Mouse (Mus musculus) limb, embryonic 14.5 days (tissue): Measurements from ENCODE around the gene Evl. TPM values are rescaled to one million over a fixed set of nuclear protein-coding genes. Genes with fewer than 3 reads are reported as not detected.

Source experiments
- ATAC-seq: fragments of 200-750 bp; cut with Nextera tagmentation; 2 replicates; pipeline ENCODE4 v1.8.0; 2017; ENCODE audit warnings: low read depth, moderate number of reproducible peaks, moderate TSS enrichment; ENCODE audit not compliant: low FRiP score
- DNase-seq: peaks from one replicate; pipeline ENCODE4 v3.0.0-alpha.2; 2015; ENCODE audit warnings: low spot score
- H3K27ac ChIP-seq: fragments of 300-500 bp; sonication (generic); replicated peaks from 2 replicates; pipeline ENCODE4 v1.5.1; 2014; ENCODE audit warnings: low read depth, mild to moderate bottlenecking, low read length, moderate library complexity, mixed read lengths
- H3K27me3 ChIP-seq: fragments of 300-500 bp; sonication (generic); 2 replicates; pipeline ENCODE4 v1.6.1; 2014; ENCODE audit warnings: low read length, mixed read lengths; ENCODE audit not compliant: control insufficient read depth, insufficient read depth
- H3K36me3 ChIP-seq: fragments of 300-500 bp; sonication (generic); 2 replicates; pipeline ENCODE4 v1.6.1; 2014; ENCODE audit warnings: mild to moderate bottlenecking, low read length, moderate library complexity, mixed read lengths; ENCODE audit not compliant: control insufficient read depth, insufficient read depth
- H3K4me1 ChIP-seq: fragments of 300-500 bp; sonication (generic); 2 replicates; pipeline ENCODE4 v1.6.1; 2014; ENCODE audit warnings: antibody characterized with exemption, low read length, mixed read lengths; ENCODE audit not compliant: control insufficient read depth, insufficient read depth
- H3K4me2 ChIP-seq: fragments of 300-500 bp; sonication (generic); replicated peaks from 2 replicates; pipeline ENCODE4 v1.6.1; 2014; ENCODE audit warnings: low read depth, mild to moderate bottlenecking, low read length, moderate library complexity; ENCODE audit not compliant: severe bottlenecking
- H3K4me3 ChIP-seq: fragments of 300-500 bp; sonication (generic); replicated peaks from 2 replicates; pipeline ENCODE4 v1.5.1; 2014; ENCODE audit warnings: low read length
- H3K9ac ChIP-seq: fragments of 300-500 bp; sonication (generic); 2 replicates; pipeline ENCODE4 v1.6.1; 2014; ENCODE audit warnings: mild to moderate bottlenecking, low read depth, low read length, moderate library complexity; ENCODE audit not compliant: severe bottlenecking
- H3K9me3 ChIP-seq: fragments of 300-500 bp; sonication (generic); 2 replicates; pipeline ENCODE4 v1.6.1; 2016; ENCODE audit warnings: low read length; ENCODE audit not compliant: control insufficient read depth
- POLR2A ChIP-seq: fragments of 200-500 bp; IDR thresholded peaks from 2 replicates; pipeline ENCODE4 v1.8.0; 2012; ENCODE audit warnings: inconsistent platforms, mild to moderate bottlenecking, moderate library complexity, borderline replicate concordance; ENCODE audit not compliant: insufficient read depth, insufficient read length; ENCODE audit errors: extremely low read depth
- WGBS: fragments of 180-500 bp; shearing (Covaris S2); extraction: QIAGEN DNeasy Blood & Tissue Kit; methylation state at CpG from one replicate; pipeline ENCODE4 v1.1.7; 2014; 5-methylcytosine and 5-hydroxymethylcytosine counted together
- polyA plus RNA-seq, 2 experiments: library from polyadenylated mRNA; depleted of rRNA in 1 of 2; stranded (reverse) in 1 of 2; unstranded in 1 of 2; fragments of >200 nt; fragmentation: Nextera tagmentation in 1 of 2; extraction: Ambion mirVana in 1 of 2; gene quantifications; 2 replicates each; pipeline versions ENCODE4 v1.2.1 to v1.2.3; 2012 to 2014

Evl gene
- polyA plus RNA-seq, 2 experiments: 82.3 to 181 TPM

DNA sequence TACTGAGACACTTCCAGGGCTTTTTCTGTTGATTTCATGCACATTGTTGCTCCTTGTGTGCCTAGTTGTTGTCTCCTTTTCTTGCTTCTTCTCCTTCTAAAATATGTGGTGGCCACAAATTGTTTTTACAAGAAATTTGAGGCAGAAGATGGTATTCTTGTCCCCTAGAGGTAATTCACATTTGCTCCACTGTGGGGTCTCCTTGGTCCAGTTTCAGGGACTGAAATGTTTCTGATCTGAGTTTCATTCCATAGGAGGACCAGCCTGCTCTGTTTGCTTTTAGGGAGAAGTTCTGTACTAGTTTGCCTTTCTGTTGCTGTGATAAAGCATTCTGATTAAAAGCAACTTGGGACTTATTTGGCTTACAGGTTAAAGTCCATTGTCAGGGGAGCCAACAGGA lies 3.7 kb downstream of the Evl start:
- Histone ChIP-seq H3K4me1 (peaks cover 21% of the 10 kb centered on the region), H3K9ac (no peak overlapping the region), H3K27me3 (no peaks in the 10 kb centered on the region), H3K4me2 (no peak overlapping the region), H3K27ac (no peak overlapping the region), H3K4me3 (no peak overlapping the region), H3K9me3 (no peaks in the 10 kb centered on the region), H3K36me3 (peaks cover 5% of the 10 kb centered on the region; the same call in 1 of the 2 replicates)
- TF ChIP-seq POLR2A: no peak
- ATAC-seq: no peak
- no peak for DNase-seq

DNA sequence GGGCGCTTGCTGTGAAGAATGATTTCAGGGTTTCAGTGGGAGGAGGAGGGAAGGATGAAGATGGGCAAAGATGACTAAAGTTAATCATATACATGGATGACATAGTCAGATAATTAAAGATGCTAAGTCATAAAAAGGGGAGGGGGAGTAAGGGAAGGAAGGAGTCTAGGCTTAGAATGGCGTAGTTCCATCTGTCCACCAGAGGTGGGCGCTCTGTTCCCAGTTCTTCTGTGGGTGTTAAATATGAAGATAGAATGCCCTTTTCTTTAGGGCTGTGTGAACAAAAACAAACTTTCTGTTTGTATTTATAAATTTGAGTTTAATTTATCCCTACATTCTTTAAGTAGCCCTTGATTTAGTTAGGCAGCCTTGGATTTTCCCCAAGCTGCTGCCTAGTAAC lies 8.7 kb downstream of the Evl start:
- Histone ChIP-seq H3K9me3 (no peaks in the 10 kb centered on the region), H3K27me3 (no peaks in the 10 kb centered on the region), H3K27ac (no peak overlapping the region), H3K9ac (no peak overlapping the region), H3K36me3 (peaks cover 5% of the 10 kb centered on the region; the same call in 1 of the 2 replicates), H3K4me3 (no peak overlapping the region), H3K4me2 (no peak overlapping the region), H3K4me1 (peaks cover 3% of the 10 kb centered on the region; the same call in 1 of the 2 replicates)
- no peak for TF ChIP-seq POLR2A
- WGBS: 74% methylated on average over 3 of the region's 3 CpGs
- DNase-seq (no peak), ATAC-seq (no peak)

DNA sequence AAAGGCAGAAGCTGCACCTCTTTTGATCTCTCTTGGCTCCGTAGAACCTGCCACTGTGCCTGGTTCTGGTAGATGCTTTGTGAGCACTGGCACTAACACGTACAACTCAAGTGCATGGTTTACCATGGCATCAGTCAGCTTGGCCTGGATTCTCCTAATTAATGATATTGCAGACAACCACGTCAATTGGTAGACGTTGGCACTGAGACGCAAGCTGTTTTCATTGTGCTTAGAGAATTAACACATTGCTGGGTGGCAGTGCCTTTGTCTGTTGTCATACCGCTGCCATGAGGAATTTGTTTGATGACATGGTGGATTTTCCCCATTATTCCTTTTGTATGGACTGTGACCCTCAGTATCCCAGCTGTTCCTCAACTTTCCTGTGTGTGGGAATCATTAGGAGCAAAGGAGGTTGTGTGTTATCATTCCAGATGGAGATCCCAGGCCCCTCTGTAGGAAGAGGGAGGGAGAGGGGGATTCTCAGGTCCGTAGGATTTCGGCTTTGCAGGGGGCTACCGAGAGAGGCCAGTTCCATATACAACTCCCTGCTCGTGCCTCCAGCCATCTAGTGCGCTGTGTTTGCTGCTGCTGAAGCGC lies 10.5 kb downstream of the Evl start:
- Histone ChIP-seq H3K27me3 (no peaks in the 10 kb centered on the region), H3K27ac (no peak overlapping the region), H3K4me2 (no peak overlapping the region), H3K4me3 (no peak overlapping the region), H3K9me3 (no peaks in the 10 kb centered on the region), H3K4me1 (no peaks in the 10 kb centered on the region), H3K36me3 (peaks cover 5% of the 10 kb centered on the region; the same call in 1 of the 2 replicates), H3K9ac (no peak overlapping the region)
- no peak for TF ChIP-seq POLR2A
- no peak for ATAC-seq
- 80% methylated on average over 12 of the region's 12 CpGs for WGBS
- DNase-seq: no peak

DNA sequence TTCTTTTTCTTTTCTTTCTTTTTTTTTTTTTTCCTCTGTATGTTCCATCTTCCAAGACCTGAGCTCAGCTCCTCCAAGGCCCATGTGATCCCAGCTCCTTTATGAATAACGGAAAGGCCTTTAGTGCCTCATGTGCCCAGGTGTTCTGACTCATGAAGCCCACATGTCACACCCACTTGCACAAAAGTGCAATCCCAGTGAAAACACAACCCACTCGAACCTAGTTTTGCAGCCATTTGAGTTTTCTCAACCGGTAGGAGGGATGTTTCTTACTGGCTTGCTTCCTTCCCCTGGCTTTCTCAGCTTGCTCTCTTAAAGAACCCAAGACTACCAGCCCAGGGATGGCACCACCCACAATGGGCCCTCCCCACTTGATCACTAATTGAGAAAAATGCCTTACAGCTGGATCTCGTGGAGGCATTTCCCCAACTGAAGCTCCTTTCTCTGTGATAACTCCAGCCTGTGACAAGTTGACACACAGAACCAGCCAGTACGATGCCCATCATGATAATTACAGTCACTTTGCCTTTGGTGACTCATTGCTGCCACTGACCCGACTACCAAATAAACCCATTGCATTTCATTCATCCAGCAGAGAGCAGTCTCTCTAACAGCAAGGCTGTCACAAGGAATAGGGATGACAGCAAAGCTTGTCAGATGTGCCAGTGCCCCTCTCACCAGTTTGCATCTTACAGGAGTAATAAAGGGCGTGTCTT lies 24.8 kb downstream of the Evl start:
- H3K36me3 ChIP-seq: peaks cover 4% of the 10 kb centered on the region; the same call in 1 of the 2 replicates
- ATAC-seq: no peak
- 76% methylated on average over 7 of the region's 7 CpGs for WGBS
- no peaks in the 10 kb centered on the region for H3K9me3 ChIP-seq
- TF ChIP-seq POLR2A: no peak
- H3K4me3 ChIP-seq: no peak overlapping the region
- H3K4me1 ChIP-seq: no peaks in the 10 kb centered on the region
- no peak overlapping the region for H3K27ac ChIP-seq
- DNase-seq: no peak
- H3K9ac ChIP-seq: no peak overlapping the region
- H3K27me3 ChIP-seq: no peaks in the 10 kb centered on the region
- no peak overlapping the region for H3K4me2 ChIP-seq

DNA sequence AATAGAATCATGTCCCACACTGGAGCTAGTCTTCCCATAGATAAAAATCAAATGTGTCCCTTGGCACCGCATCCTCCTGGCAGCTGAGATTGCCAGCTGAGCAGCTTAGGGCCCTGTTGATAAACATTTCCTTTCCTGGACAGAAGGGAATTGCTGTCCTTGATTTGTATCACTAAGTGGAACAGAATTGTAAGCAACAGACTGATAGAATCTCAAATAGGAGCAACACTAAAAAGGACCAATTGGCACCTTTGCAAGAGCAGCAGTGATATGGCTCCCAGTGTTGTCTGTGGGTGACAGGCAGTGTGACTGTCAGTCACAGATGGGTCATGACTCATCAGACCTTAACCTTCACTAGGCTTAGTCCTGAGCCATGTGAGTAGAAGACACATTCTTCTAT lies 29.3 kb downstream of the Evl start:
- Histone ChIP-seq H3K27me3 (no peaks in the 10 kb centered on the region), H3K27ac (no peak overlapping the region), H3K9me3 (no peaks in the 10 kb centered on the region), H3K4me2 (no peak overlapping the region), H3K36me3 (peaks cover 10% of the 10 kb centered on the region; the same call in 1 of the 2 replicates), H3K9ac (no peak overlapping the region), H3K4me3 (no peak overlapping the region), H3K4me1 (no peaks in the 10 kb centered on the region)
- DNase-seq (no peak), ATAC-seq (no peak)
- no peak for TF ChIP-seq POLR2A
- WGBS: 83% methylated on average over 1 of the region's 1 CpGs
